In the genomic region with DNA sequence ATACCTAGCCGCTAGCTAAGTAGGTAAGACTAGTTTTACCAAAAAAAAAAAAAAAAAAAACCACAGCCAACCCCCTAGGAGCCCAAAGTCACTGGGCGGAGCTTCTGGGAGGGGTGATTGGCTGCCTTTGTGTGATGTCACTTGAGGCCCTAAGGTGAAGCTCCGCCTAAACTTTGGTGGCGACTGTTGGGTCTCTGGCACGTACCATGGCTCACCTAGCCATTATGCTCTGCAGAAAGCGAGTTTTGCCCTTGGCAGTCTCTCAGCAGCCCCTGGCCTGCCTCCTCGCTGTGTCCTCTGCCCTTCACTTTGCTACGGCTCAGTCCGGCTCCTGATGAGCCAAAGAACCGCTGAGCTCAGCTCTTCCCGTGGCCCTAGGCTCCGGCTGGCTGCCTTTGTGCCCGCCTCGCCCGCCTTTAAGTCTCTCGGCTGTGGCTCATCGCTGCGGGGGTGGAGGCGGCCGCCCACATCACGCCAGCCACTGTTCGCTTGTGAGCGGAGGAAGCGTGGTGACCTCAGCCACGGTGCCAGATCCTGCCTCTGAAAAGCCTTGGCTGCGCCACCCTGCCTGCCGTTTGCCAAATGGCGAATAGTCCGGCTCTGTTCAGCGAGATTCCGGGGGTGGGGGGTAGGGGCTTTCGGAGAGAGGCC, we compare ENCODE assay signal across 8 mouse cellular contexts. TPM values are rescaled to one million over a fixed set of nuclear protein-coding genes. Genes with fewer than 3 reads are reported as not detected.
DNase-seq lines count a peak whose midpoint lies in the region; ATAC-seq lines count a peak whose summit lies in the region.

No protein-coding gene starts in this region.

- H3K4me1 ChIP-seq in embryonic facial prominence, embryonic 10.5 days = peaks cover 98% of the 10 kb centered on the region
- H3K4me1 ChIP-seq in limb, embryonic 11.5 days (ENCODE audit: control insufficient read depth, insufficient read depth, low read length) = peaks cover 50% of the 10 kb centered on the region
- peaks cover 97% of the 10 kb centered on the region for H3K4me1 ChIP-seq in midbrain, embryonic 13.5 days (replicated peaks)

- peak; percentile 38 for ATAC-seq in limb, embryonic 11.5 days (ENCODE audit: insufficient number of reproducible peaks, low FRiP score, low TSS enrichment, low read depth)
- peak; percentile 31 for ATAC-seq in midbrain, embryonic 13.5 days

- no peaks in the 10 kb centered on the region for H3K9me3 ChIP-seq in embryonic facial prominence, embryonic 10.5 days
- H3K9me3 ChIP-seq in limb, embryonic 11.5 days (ENCODE audit: control insufficient read depth, low read length) = no peaks in the 10 kb centered on the region
- H3K9me3 ChIP-seq in midbrain, embryonic 13.5 days = no peaks in the 10 kb centered on the region

- WGBS in embryonic facial prominence, embryonic 10.5 days = under 1% methylated on average over 32 of the region's 32 CpGs
- 1% methylated on average over 32 of the region's 32 CpGs for WGBS in limb, embryonic 11.5 days
- WGBS in midbrain, embryonic 13.5 days = 1% methylated on average over 32 of the region's 32 CpGs

- H3K27me3 ChIP-seq in embryonic facial prominence, embryonic 10.5 days (replicated peaks; ENCODE audit: low read depth, poor library complexity, severe bottlenecking) = peaks cover 3% of the 10 kb centered on the region; the same call in 1 of the 2 replicates
- H3K27me3 ChIP-seq in limb, embryonic 11.5 days (ENCODE audit: control insufficient read depth, insufficient read depth, low read length) = no peaks in the 10 kb centered on the region
- H3K27me3 ChIP-seq in midbrain, embryonic 13.5 days = no peaks in the 10 kb centered on the region

- H3K4me3 ChIP-seq in embryonic facial prominence, embryonic 10.5 days = peak overlapping the region; percentile 76
- H3K4me3 ChIP-seq in limb, embryonic 11.5 days (ENCODE audit: low read depth, low read length) = peak overlapping the region; percentile 50
- H3K4me3 ChIP-seq in midbrain, embryonic 13.5 days (replicated peaks) = peak overlapping the region; percentile 40

- peak overlapping the region; percentile 83 for H3K9ac ChIP-seq in limb, embryonic 11.5 days (ENCODE audit: low read length)
- peak overlapping the region; percentile 70 for H3K9ac ChIP-seq in midbrain, embryonic 13.5 days (replicated peaks)

- H3K4me2 ChIP-seq in limb, embryonic 11.5 days (ENCODE audit: low read depth, severe bottlenecking) = peak overlapping the region; percentile 79
- H3K4me2 ChIP-seq in midbrain, embryonic 13.5 days (replicated peaks) = peak overlapping the region; percentile 79

- peak; percentile 88 for DNase-seq in layer of hippocampus, adult 11-12 months (ENCODE audit: low spot score)
- no peak for DNase-seq in layer of hippocampus, adult 9-10 months (ENCODE audit: low spot score)
- peak; percentile 84 for DNase-seq in embryonic facial prominence, embryonic 10.5 days (ENCODE audit: low spot score)
- peak; percentile 98 for DNase-seq in heart, adult 11 months
- peak; percentile 91 for DNase-seq in kidney, adult 11 months
- DNase-seq in limb, embryonic 11.5 days (ENCODE audit: low spot score) = peak; percentile 85
- peak; percentile 76 to 78 for DNase-seq in spleen, adult 18-20 months

- peaks cover 8% of the 10 kb centered on the region for H3K36me3 ChIP-seq in embryonic facial prominence, embryonic 10.5 days (replicated peaks)
- H3K36me3 ChIP-seq in limb, embryonic 11.5 days (ENCODE audit: control insufficient read depth, insufficient read depth, low read length) = no peaks in the 10 kb centered on the region; the same call in 1 of the 2 replicates
- H3K36me3 ChIP-seq in midbrain, embryonic 13.5 days = peaks cover 7% of the 10 kb centered on the region

- peak overlapping the region; percentile 96 for H3K27ac ChIP-seq in embryonic facial prominence, embryonic 10.5 days (replicated peaks)
- peak overlapping the region; percentile 68 for H3K27ac ChIP-seq in limb, embryonic 11.5 days (replicated peaks; ENCODE audit: low read depth, low read length)
- peak overlapping the region; percentile 77 for H3K27ac ChIP-seq in midbrain, embryonic 13.5 days

RNA-seq across cellular contexts. Expression of gene Kif21b, which starts 8.9 kb away (rescaled TPM):
- polyA plus RNA-seq in embryonic facial prominence, embryonic 10.5 days (2016; fragmentation: Nextera tagmentation; extraction: Ambion mirVana) = 6.5 and 7.3 TPM in 2 replicates
- polyA plus RNA-seq in limb, embryonic 11.5 days (2014; fragmentation: Nextera tagmentation; extraction: Ambion mirVana) = 8.9 and 10.2 TPM in 2 replicates
- polyA plus RNA-seq in midbrain, embryonic 13.5 days (2015; fragmentation: Nextera tagmentation; extraction: Ambion mirVana) = 44.1 and 49.3 TPM in 2 replicates
